Mouse (Mus musculus) MEL (cell line): ENCODE measurements around the gene Ceacam20.

Source experiments
- CTCF ChIP-seq, 3 experiments: IDR thresholded peaks in 2 of 3; conservative IDR thresholded peaks in 1 of 3; 2 replicates each; pipeline ENCODE4 v1.5.1; 2011 to 2012; ENCODE audit warnings: low read length in 3 of 3, low read depth in 2 of 3, mild to moderate bottlenecking in 2 of 3, improper control_type of control experiment in 1 of 3, inconsistent platforms in 1 of 3, mixed read lengths in 1 of 3, moderate library complexity in 1 of 3; ENCODE audit not compliant: control insufficient read depth in 1 of 3, insufficient read depth in 1 of 3, poor library complexity in 1 of 3, severe bottlenecking in 1 of 3
- GATA1 ChIP-seq: IDR thresholded peaks from 2 replicates; pipeline ENCODE4 v1.6.1; 2011; ENCODE audit warnings: low read depth, low read length, improper control_type of control experiment
- MAZ ChIP-seq: IDR thresholded peaks from 2 replicates; pipeline ENCODE4 v1.6.1; 2012; ENCODE audit warnings: low read depth, mild to moderate bottlenecking, inconsistent platforms, low read length, improper control_type of control experiment
- POLR2A ChIP-seq, 2 experiments: IDR thresholded peaks; 2 replicates each; pipeline ENCODE4 v1.6.1; 2011 to 2012; ENCODE audit warnings: low read length in 2 of 2, mild to moderate bottlenecking in 2 of 2, control low read depth in 1 of 2, improper control_type of control experiment in 1 of 2, low read depth in 1 of 2, moderate library complexity in 1 of 2; ENCODE audit not compliant: control insufficient read depth in 1 of 2, insufficient read depth in 1 of 2, poor library complexity in 1 of 2
- POLR2AphosphoS2 ChIP-seq: IDR thresholded peaks from 2 replicates; pipeline ENCODE4 v1.6.1; 2011; ENCODE audit warnings: low read length, improper control_type of control experiment

GRCm38 (mm10) chr7:19925376-19925775 is 39.8 kb upstream of the Ceacam20 start:
- TF ChIP-seq CTCF (IDR thresholded peaks at IDR 0.05 in 2 of 3, conservative IDR thresholded peaks at IDR 0.05 in 1 of 3; ENCODE audit: control insufficient read depth in 1 of 3, insufficient read depth in 1 of 3, low read depth in 2 of 3, low read length in 3 of 3, poor library complexity in 1 of 3, severe bottlenecking in 1 of 3) = no peak
- TF ChIP-seq GATA1 = no peak
- no peak for TF ChIP-seq MAZ
- TF ChIP-seq POLR2AphosphoS2 = no peak
- no peak for TF ChIP-seq POLR2A (IDR thresholded peaks at IDR 0.05; ENCODE audit: control insufficient read depth in 1 of 2, insufficient read depth in 1 of 2, low read depth in 1 of 2, low read length in 2 of 2, poor library complexity in 1 of 2)
